Mouse (Mus musculus): ENCODE results near the gene Cd300c. TPM values are rescaled to one million over a fixed set of nuclear protein-coding genes. Genes with fewer than 3 reads are reported as not detected.
"Not testable (repeated sequence)": the region's sequence is repeated elsewhere in the genome, so short reads cannot be mapped to it uniquely, and the experiment has no call there.

Gene Cd300c
- not detected in 2 replicates for polyA plus RNA-seq (2016; fragmentation: Nextera tagmentation; extraction: Ambion mirVana)

- H3K27ac ChIP-seq, result no peak within 1 kb of the TSS
- 92% methylated on average over 9 of the region's 9 CpGs for WGBS
- no peak within 1 kb of the TSS for H3K4me3 ChIP-seq
- no peaks in the 10 kb centered on the region for H3K4me1 ChIP-seq (replicated peaks)
- no peak for DNase-seq (ENCODE audit: low spot score)
- peaks cover 13% of the 10 kb centered on the region; the same call in 1 of the 2 replicates for H3K9me3 ChIP-seq
- no peaks in the 10 kb centered on the region for H3K27me3 ChIP-seq (ENCODE audit: insufficient read depth, poor library complexity, severe bottlenecking)
- H3K36me3 ChIP-seq, result no peaks in the 10 kb centered on the region
Measured at GRCm38 (mm10) chr11:114968752-114969207, at the start of gene Cd300c. Gene Cd300c (minus strand): TSS chr11:114969157.

- not testable (repeated sequence) for H3K9me3 ChIP-seq
- no CpG with 5 or more reads among the region's 7 CpGs for WGBS
Measured at GRCm38 (mm10) chr11:115016093-115016492, 47.1 kb upstream of the Cd300c start, which contains the start of gene Cd300ld2. Gene Cd300ld2 (minus strand): TSS chr11:115016193.

GRCm38 (mm10) chr11:115004070-115004469 is 35.1 kb upstream of the Cd300c start:
- Histone ChIP-seq H3K4me1 (replicated peaks) (no peaks in the 10 kb centered on the region), H3K36me3 (no peaks in the 10 kb centered on the region), H3K9me3 (no peaks in the 10 kb centered on the region), H3K27ac (no peak overlapping the region), H3K27me3 (ENCODE audit: insufficient read depth, poor library complexity, severe bottlenecking) (no peaks in the 10 kb centered on the region), H3K4me3 (no peak overlapping the region)
- WGBS, result 92% methylated on average over 5 of the region's 5 CpGs
- DNase-seq (ENCODE audit: low spot score), result no peak

More at GRCm38 (mm10) chr11:115016093-115016492, 47.1 kb upstream of the Cd300c start, which contains the start of gene Cd300ld2:
- H3K4me1 ChIP-seq (replicated peaks); DNase-seq (ENCODE audit: low spot score); H3K27me3 ChIP-seq (ENCODE audit: insufficient read depth, poor library complexity, severe bottlenecking); H3K4me3 ChIP-seq; H3K27ac ChIP-seq; H3K36me3 ChIP-seq: not testable (repeated sequence)

GRCm38 (mm10) chr11:115001474-115002040 is 32.6 kb upstream of the Cd300c start, which contains the start of gene Cd300c2:
Gene Cd300c2 (minus strand): TSS chr11:115001880.
- Histone ChIP-seq H3K4me3 (no peak within 1 kb of the TSS), H3K4me1 (replicated peaks) (no peaks in the 10 kb centered on the region), H3K9me3 (no peaks in the 10 kb centered on the region), H3K27me3 (ENCODE audit: insufficient read depth, poor library complexity, severe bottlenecking) (no peaks in the 10 kb centered on the region), H3K27ac (no peak within 1 kb of the TSS), H3K36me3 (no peaks in the 10 kb centered on the region)
- DNase-seq (ENCODE audit: low spot score), result no peak
- WGBS, result 85% methylated on average over 7 of the region's 7 CpGs

- no peaks in the 10 kb centered on the region for H3K9me3 ChIP-seq
- H3K4me3 ChIP-seq, result no peak within 1 kb of the TSS
- WGBS, result 78% methylated on average over 4 of the region's 4 CpGs
- DNase-seq (ENCODE audit: low spot score), result no peak
- H3K4me1 ChIP-seq (replicated peaks), result no peaks in the 10 kb centered on the region
- no peak within 1 kb of the TSS for H3K27ac ChIP-seq
- no peaks in the 10 kb centered on the region for H3K27me3 ChIP-seq (ENCODE audit: insufficient read depth, poor library complexity, severe bottlenecking)
- H3K36me3 ChIP-seq, result no peaks in the 10 kb centered on the region
Measured at GRCm38 (mm10) chr11:114989793-114990192, 20.8 kb upstream of the Cd300c start, which contains the start of gene Cd300ld. Gene Cd300ld (minus strand): TSS chr11:114989922.

- Histone ChIP-seq H3K36me3 (no peaks in the 10 kb centered on the region), H3K4me3 (no peak overlapping the region), H3K27me3 (ENCODE audit: insufficient read depth, poor library complexity, severe bottlenecking) (no peaks in the 10 kb centered on the region), H3K4me1 (replicated peaks) (no peaks in the 10 kb centered on the region), H3K27ac (no peak overlapping the region), H3K9me3 (peaks cover 28% of the 10 kb centered on the region)
- no peak for DNase-seq (ENCODE audit: low spot score)
- WGBS, result 78% methylated on average over 4 of the region's 4 CpGs
Measured at GRCm38 (mm10) chr11:114981866-114982265, 12.9 kb upstream of the Cd300c start.

- peaks cover 26% of the 10 kb centered on the region; the same call in 1 of the 2 replicates for H3K9me3 ChIP-seq
- DNase-seq (ENCODE audit: low spot score), result no peak
- H3K36me3 ChIP-seq, result no peaks in the 10 kb centered on the region
- H3K27ac ChIP-seq, result no peak overlapping the region
- H3K4me1 ChIP-seq (replicated peaks), result no peaks in the 10 kb centered on the region
- H3K4me3 ChIP-seq, result no peak overlapping the region
- no peaks in the 10 kb centered on the region for H3K27me3 ChIP-seq (ENCODE audit: insufficient read depth, poor library complexity, severe bottlenecking)
- 89% methylated on average over 10 of the region's 10 CpGs for WGBS
Measured at GRCm38 (mm10) chr11:114972726-114973125, 3.8 kb upstream of the Cd300c start.

- no peak overlapping the region for H3K27ac ChIP-seq
- no peaks in the 10 kb centered on the region for H3K9me3 ChIP-seq
- no peaks in the 10 kb centered on the region for H3K36me3 ChIP-seq
- no peaks in the 10 kb centered on the region for H3K4me1 ChIP-seq (replicated peaks)
- H3K27me3 ChIP-seq (ENCODE audit: insufficient read depth, poor library complexity, severe bottlenecking), result no peaks in the 10 kb centered on the region
- 77% methylated on average over 3 of the region's 3 CpGs for WGBS
- no peak overlapping the region for H3K4me3 ChIP-seq
- no peak for DNase-seq (ENCODE audit: low spot score)
Measured at GRCm38 (mm10) chr11:114965182-114965828, 3.7 kb downstream of the Cd300c start.

GRCm38 (mm10) chr11:114960369-114960768 is 8.6 kb downstream of the Cd300c start:
- 77% methylated on average over 1 of the region's 1 CpGs for WGBS
- no peak for DNase-seq (ENCODE audit: low spot score)

GRCm38 (mm10) chr11:114934144-114934543 is 34.8 kb downstream of the Cd300c start, which contains the start of gene Cd300lb:
Gene Cd300lb (minus strand): TSS chr11:114934386.
- Histone ChIP-seq H3K36me3 (no peaks in the 10 kb centered on the region), H3K27me3 (ENCODE audit: insufficient read depth, poor library complexity, severe bottlenecking) (peaks cover 4% of the 10 kb centered on the region; the same call in 1 of the 2 replicates), H3K4me3 (no peak within 1 kb of the TSS), H3K9me3 (no peaks in the 10 kb centered on the region), H3K27ac (no peak within 1 kb of the TSS), H3K4me1 (replicated peaks) (no peaks in the 10 kb centered on the region)
- no peak for DNase-seq (ENCODE audit: low spot score)
- 70% methylated on average over 6 of the region's 6 CpGs for WGBS

More at GRCm38 (mm10) chr11:114960369-114960768, 8.6 kb downstream of the Cd300c start:
- Histone ChIP-seq H3K4me1 (replicated peaks) (no peaks in the 10 kb centered on the region), H3K27ac (no peak overlapping the region), H3K36me3 (no peaks in the 10 kb centered on the region), H3K4me3 (no peak overlapping the region), H3K9me3 (no peaks in the 10 kb centered on the region), H3K27me3 (ENCODE audit: insufficient read depth, poor library complexity, severe bottlenecking) (no peaks in the 10 kb centered on the region)

GRCm38 (mm10) chr11:114933591-114933990 is 35.4 kb downstream of the Cd300c start:
- H3K4me1 ChIP-seq (replicated peaks), result no peaks in the 10 kb centered on the region

GRCm38 (mm10) chr11:114931041-114931440 is 37.9 kb downstream of the Cd300c start:
- WGBS, result 81% methylated on average over 5 of the region's 5 CpGs
- Histone ChIP-seq H3K27me3 (ENCODE audit: insufficient read depth, poor library complexity, severe bottlenecking) (peaks cover 4% of the 10 kb centered on the region; the same call in 1 of the 2 replicates), H3K4me3 (no peak overlapping the region)

More at GRCm38 (mm10) chr11:114933591-114933990, 35.4 kb downstream of the Cd300c start:
- 81% methylated on average over 4 of the region's 4 CpGs for WGBS
- DNase-seq (ENCODE audit: low spot score), result no peak
- no peak overlapping the region for H3K27ac ChIP-seq
- H3K4me3 ChIP-seq, result no peak overlapping the region
- no peaks in the 10 kb centered on the region for H3K36me3 ChIP-seq
- peaks cover 4% of the 10 kb centered on the region; the same call in 1 of the 2 replicates for H3K27me3 ChIP-seq (ENCODE audit: insufficient read depth, poor library complexity, severe bottlenecking)
- H3K9me3 ChIP-seq, result no peaks in the 10 kb centered on the region

GRCm38 (mm10) chr11:114929581-114929980 is 39.4 kb downstream of the Cd300c start:
- no peaks in the 10 kb centered on the region for H3K27me3 ChIP-seq (ENCODE audit: insufficient read depth, poor library complexity, severe bottlenecking)
- H3K9me3 ChIP-seq, result no peaks in the 10 kb centered on the region
- H3K27ac ChIP-seq, result no peak overlapping the region
- H3K4me1 ChIP-seq (replicated peaks), result no peaks in the 10 kb centered on the region
- DNase-seq (ENCODE audit: low spot score), result no peak
- H3K36me3 ChIP-seq, result no peaks in the 10 kb centered on the region
- no peak overlapping the region for H3K4me3 ChIP-seq
- WGBS, result 84% methylated on average over 2 of the region's 2 CpGs

More at GRCm38 (mm10) chr11:114931041-114931440, 37.9 kb downstream of the Cd300c start:
- Histone ChIP-seq H3K36me3 (no peaks in the 10 kb centered on the region), H3K4me1 (replicated peaks) (no peaks in the 10 kb centered on the region), H3K27ac (no peak overlapping the region), H3K9me3 (no peaks in the 10 kb centered on the region)
- DNase-seq (ENCODE audit: low spot score), result no peak
